Mouse (Mus musculus): ENCODE results near the gene Igfbp2. TPM values are rescaled to one million over a fixed set of nuclear protein-coding genes. Genes with fewer than 3 reads are reported as not detected.

Igfbp2 gene
- total RNA-seq (2014; rRNA removed) (500 and 747 TPM in 2 replicates), polyA plus RNA-seq (2012; rRNA removed) (223 and 1,009 TPM in 2 replicates)

DNA sequence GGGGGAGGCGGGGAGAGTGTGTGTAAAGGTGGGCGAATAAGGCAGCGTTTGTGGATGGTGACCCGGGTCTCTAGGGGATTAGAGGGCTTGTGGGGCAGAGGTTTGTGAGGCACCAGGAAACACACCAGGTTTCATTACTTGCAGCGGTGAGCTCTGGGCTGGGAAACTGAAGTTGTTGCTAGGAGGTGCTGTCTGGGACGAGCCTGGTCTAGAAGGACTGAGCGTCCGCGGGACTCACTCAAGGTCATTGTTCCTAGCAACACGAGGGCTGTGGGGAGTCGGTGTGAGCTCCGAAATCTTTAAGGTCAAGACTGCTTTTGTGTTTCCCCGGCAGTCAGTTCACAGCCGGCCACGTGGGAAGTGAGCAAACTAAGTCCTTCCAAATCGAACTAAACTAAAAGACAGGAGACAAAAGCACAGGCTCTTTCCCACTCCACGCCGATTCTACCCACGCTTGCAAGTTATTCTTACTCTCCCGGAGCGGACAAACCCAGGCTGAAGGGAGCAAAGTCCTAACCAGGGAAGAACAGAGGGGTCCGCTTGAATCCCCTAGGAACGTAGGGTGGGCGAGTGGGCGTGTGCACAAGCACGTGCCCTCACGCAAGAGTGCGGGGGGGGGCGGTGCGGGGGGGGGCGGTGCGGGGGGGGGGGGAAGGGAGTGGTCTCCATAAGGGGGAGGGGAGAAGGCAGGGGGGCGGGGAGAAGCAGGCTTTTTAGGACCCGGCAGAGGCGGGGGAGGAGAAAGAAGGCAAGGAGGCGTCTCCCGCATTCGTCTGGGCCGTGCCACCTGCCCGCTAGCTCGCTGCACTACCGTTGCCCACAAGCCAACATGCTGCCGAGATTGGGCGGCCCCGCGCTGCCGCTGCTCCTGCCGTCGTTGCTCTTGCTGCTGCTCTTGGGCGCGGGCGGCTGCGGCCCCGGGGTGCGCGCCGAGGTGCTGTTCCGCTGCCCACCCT, at the start of gene Igfbp2:
Gene Igfbp2 (plus strand): TSS at position 753 of the 956 bp plus-strand sequence.
- Histone ChIP-seq H3K36me3 (ENCODE audit: control insufficient read depth, insufficient read depth, low read length) (no peaks in the 10 kb centered on the region; the same call in 1 of the 2 replicates), H3K9ac (ENCODE audit: low read depth, low read length) (peak within 1 kb of the TSS; percentile 81), H3K27me3 (ENCODE audit: control insufficient read depth, insufficient read depth, low read length) (no peaks in the 10 kb centered on the region), H3K4me3 (ENCODE audit: insufficient read depth, low read depth, low read length) (peak within 1 kb of the TSS; percentile 90), H3K4me1 (ENCODE audit: control insufficient read depth, insufficient read depth, low read length) (no peaks in the 10 kb centered on the region), H3K27ac (replicated peaks; ENCODE audit: insufficient read depth, low read depth, low read length) (peak within 1 kb of the TSS; percentile 47), H3K79me2 (ENCODE audit: control insufficient read depth, insufficient read depth, low read length) (no peaks in the 10 kb centered on the region)
- 3% methylated on average over 49 of the region's 58 CpGs for WGBS
- peak; percentile 73 for DNase-seq (ENCODE audit: extremely low read depth, low read depth, low spot score)
- peak; percentile 95 for TF ChIP-seq POLR2A (IDR thresholded peaks at IDR 0.05; ENCODE audit: extremely low read depth, insufficient read depth, low read length)
- no peak for TF ChIP-seq CTCF (IDR thresholded peaks at IDR 0.05; ENCODE audit: low read depth, low read length)

DNA sequence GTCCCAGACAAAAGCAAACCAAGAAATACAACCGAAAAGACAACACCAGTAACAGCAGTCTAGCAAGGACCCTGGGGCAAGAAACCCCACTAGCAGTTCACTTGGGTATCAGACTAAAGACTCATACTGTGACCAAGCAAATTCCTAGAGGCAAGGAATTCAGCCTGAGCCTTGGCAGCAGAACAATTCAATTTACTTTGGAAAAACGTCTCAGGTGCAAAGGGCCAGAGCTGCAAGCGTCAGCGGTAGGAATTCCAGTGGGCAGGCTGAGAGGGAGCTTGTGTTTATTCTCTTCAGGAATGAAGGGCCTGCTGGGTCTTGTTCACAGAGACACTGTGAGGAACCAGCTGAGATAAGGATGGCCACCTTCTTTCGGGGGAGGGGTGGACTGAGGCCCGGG, 45.5 kb upstream of the Igfbp2 start:
- no peak overlapping the region for H3K27ac ChIP-seq (replicated peaks; ENCODE audit: insufficient read depth, low read depth, low read length)
- H3K4me3 ChIP-seq (ENCODE audit: insufficient read depth, low read depth, low read length) = no peak overlapping the region
- H3K9ac ChIP-seq (ENCODE audit: low read depth, low read length) = no peak overlapping the region
- WGBS = 38% methylated on average over 6 of the region's 6 CpGs
- no peaks in the 10 kb centered on the region for H3K36me3 ChIP-seq (ENCODE audit: control insufficient read depth, insufficient read depth, low read length)
- no peaks in the 10 kb centered on the region for H3K79me2 ChIP-seq (ENCODE audit: control insufficient read depth, insufficient read depth, low read length)
- TF ChIP-seq CTCF (IDR thresholded peaks at IDR 0.05; ENCODE audit: low read depth, low read length) (no peak), POLR2A (IDR thresholded peaks at IDR 0.05; ENCODE audit: extremely low read depth, insufficient read depth, low read length) (no peak)
- peak; percentile 24 for DNase-seq (ENCODE audit: extremely low read depth, low read depth, low spot score)
- no peaks in the 10 kb centered on the region for H3K27me3 ChIP-seq (ENCODE audit: control insufficient read depth, insufficient read depth, low read length)
- 0 out of 2 replicates have a peak, but pooled peaks cover under 1% of the 10 kb centered on the region for H3K4me1 ChIP-seq (ENCODE audit: control insufficient read depth, insufficient read depth, low read length)

- Histone ChIP-seq H3K4me3 (ENCODE audit: insufficient read depth, low read depth, low read length) (no peak overlapping the region), H3K79me2 (ENCODE audit: control insufficient read depth, insufficient read depth, low read length) (no peaks in the 10 kb centered on the region), H3K4me1 (ENCODE audit: control insufficient read depth, insufficient read depth, low read length) (no peaks in the 10 kb centered on the region), H3K27ac (replicated peaks; ENCODE audit: insufficient read depth, low read depth, low read length) (no peak overlapping the region), H3K27me3 (ENCODE audit: control insufficient read depth, insufficient read depth, low read length) (no peaks in the 10 kb centered on the region), H3K9ac (ENCODE audit: low read depth, low read length) (no peak overlapping the region), H3K36me3 (ENCODE audit: control insufficient read depth, insufficient read depth, low read length) (no peaks in the 10 kb centered on the region)
- DNase-seq (ENCODE audit: extremely low read depth, low read depth, low spot score) = no peak
- TF ChIP-seq CTCF (IDR thresholded peaks at IDR 0.05; ENCODE audit: low read depth, low read length) (no peak), POLR2A (IDR thresholded peaks at IDR 0.05; ENCODE audit: extremely low read depth, insufficient read depth, low read length) (no peak)
- WGBS = 79% methylated on average over 7 of the region's 7 CpGs
Measured at GRCm38 (mm10) chr1:72780720-72781119, 43.6 kb upstream of the Igfbp2 start.

- Histone ChIP-seq H3K36me3 (ENCODE audit: control insufficient read depth, insufficient read depth, low read length) (no peaks in the 10 kb centered on the region), H3K27ac (replicated peaks; ENCODE audit: insufficient read depth, low read depth, low read length) (no peak overlapping the region), H3K9ac (ENCODE audit: low read depth, low read length) (no peak overlapping the region), H3K27me3 (ENCODE audit: control insufficient read depth, insufficient read depth, low read length) (no peaks in the 10 kb centered on the region), H3K4me3 (ENCODE audit: insufficient read depth, low read depth, low read length) (no peak overlapping the region), H3K4me1 (ENCODE audit: control insufficient read depth, insufficient read depth, low read length) (no peaks in the 10 kb centered on the region), H3K79me2 (ENCODE audit: control insufficient read depth, insufficient read depth, low read length) (no peaks in the 10 kb centered on the region)
- no peak for DNase-seq (ENCODE audit: extremely low read depth, low read depth, low spot score)
- 71% methylated on average over 2 of the region's 2 CpGs for WGBS
- no peak for TF ChIP-seq POLR2A (IDR thresholded peaks at IDR 0.05; ENCODE audit: extremely low read depth, insufficient read depth, low read length)
- no peak for TF ChIP-seq CTCF (IDR thresholded peaks at IDR 0.05; ENCODE audit: low read depth, low read length)
Measured at GRCm38 (mm10) chr1:72783341-72783740, 41.0 kb upstream of the Igfbp2 start.

- Histone ChIP-seq H3K36me3 (ENCODE audit: control insufficient read depth, insufficient read depth, low read length) (no peaks in the 10 kb centered on the region), H3K27me3 (ENCODE audit: control insufficient read depth, insufficient read depth, low read length) (no peaks in the 10 kb centered on the region), H3K4me1 (ENCODE audit: control insufficient read depth, insufficient read depth, low read length) (no peaks in the 10 kb centered on the region), H3K4me3 (ENCODE audit: insufficient read depth, low read depth, low read length) (no peak overlapping the region), H3K79me2 (ENCODE audit: control insufficient read depth, insufficient read depth, low read length) (no peaks in the 10 kb centered on the region), H3K27ac (replicated peaks; ENCODE audit: insufficient read depth, low read depth, low read length) (no peak overlapping the region), H3K9ac (ENCODE audit: low read depth, low read length) (no peak overlapping the region)
- WGBS = 78% methylated on average over 7 of the region's 7 CpGs
- DNase-seq (ENCODE audit: extremely low read depth, low read depth, low spot score) = no peak
- TF ChIP-seq POLR2A (IDR thresholded peaks at IDR 0.05; ENCODE audit: extremely low read depth, insufficient read depth, low read length) = no peak
- no peak for TF ChIP-seq CTCF (IDR thresholded peaks at IDR 0.05; ENCODE audit: low read depth, low read length)
Measured at GRCm38 (mm10) chr1:72784018-72784417, 40.3 kb upstream of the Igfbp2 start.
